Mouse (Mus musculus) layer of hippocampus, postnatal 25 days (tissue): ENCODE results near the gene Slit1. TPM values are rescaled to one million over a fixed set of nuclear protein-coding genes. Genes with fewer than 3 reads are reported as not detected.
A peak's percentile ranks its signal among the peaks of the same experiment; 100 is the strongest.

Experiments
- DNase-seq, 2 experiments: peaks; one replicate each; pipeline ENCODE4 v3.0.0; 2022; ENCODE audit warnings: mixed read lengths in 2 of 2, low spot score in 1 of 2; ENCODE audit errors: extremely low spot score in 1 of 2
- total RNA-seq, 2 experiments: library from RNA; stranded (reverse); gene quantifications; 2 replicates each; pipeline ENCODE4 v1.2.3; 2021

Slit1 gene
- total RNA-seq: 100 to 1,000 TPM; 180 to 224 TPM

- DNase-seq: peak; percentile 64 to 74
Observed at GRCm38 (mm10) chr19:41743396-41743795, at the start of gene Slit1. TSS of gene Slit1 (minus strand) at chr19:41743665.

DNA sequence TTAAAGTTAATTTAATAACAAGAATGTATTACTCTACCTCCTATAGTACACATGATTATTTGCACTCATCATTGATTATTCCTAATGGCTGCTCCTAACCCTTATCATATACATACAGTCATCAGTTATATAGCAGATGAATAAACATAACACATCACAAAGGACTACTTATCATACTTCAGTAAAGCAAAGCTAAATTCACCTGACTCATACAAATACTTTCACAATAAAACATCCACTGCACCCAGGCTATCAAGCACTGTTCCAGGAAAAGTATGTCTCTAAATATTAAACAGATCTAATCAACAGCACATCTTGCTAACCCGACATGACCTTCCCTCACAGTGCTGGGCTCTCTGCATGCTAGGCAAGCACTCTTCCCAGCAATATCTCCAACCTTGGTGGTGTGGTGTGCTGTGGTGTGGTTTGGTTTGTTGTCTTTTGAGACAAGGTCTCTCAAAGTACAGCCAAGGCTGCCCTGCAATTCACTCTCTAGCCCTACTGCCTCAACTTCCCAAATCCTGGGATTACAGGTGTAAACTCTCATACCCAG, 49.5 kb upstream of the Slit1 start:
- no peak for DNase-seq

GRCm38 (mm10) chr19:41791384-41791783, 47.9 kb upstream of the Slit1 start:
- no peak for DNase-seq

GRCm38 (mm10) chr19:41789110-41789961, 45.9 kb upstream of the Slit1 start:
- DNase-seq: no peak

DNA sequence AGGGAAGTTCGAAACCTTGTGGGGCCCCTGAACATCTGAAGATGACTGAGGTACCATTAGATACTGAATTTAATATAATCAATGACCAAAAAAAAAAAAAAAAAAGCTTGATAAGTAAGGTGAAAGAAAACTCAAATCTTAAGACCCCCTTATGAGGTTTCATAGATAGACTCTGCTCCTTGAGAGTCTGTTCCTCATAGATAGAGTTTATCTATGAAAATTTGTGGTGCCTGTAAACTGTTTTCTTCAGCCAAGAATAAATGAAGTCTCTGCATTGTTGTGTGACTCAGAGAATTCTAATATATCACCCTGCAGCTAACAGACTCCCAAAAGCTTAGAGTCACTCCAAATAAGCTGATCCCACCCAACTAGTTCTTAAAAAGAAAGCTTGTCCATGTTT, 43.4 kb upstream of the Slit1 start:
- DNase-seq: no peak

DNA sequence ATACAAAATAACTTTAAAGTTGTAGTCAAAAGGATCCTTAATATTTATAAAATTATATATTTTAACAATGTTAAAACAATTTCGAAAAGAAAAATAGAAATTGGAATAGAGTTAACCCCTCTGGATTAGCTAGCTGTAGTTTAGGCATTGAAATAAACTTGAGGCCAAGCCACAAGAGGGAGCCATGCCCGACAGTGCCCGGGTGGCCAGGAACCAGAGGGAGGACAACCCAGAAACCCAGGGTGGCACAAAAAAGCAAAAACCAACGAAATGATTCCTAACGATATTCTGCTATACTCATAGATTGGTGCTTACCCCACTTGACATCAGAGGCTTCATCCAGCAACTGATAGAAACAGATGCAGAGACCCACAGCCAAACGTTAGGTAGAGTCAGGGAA, 34.0 kb upstream of the Slit1 start:
- no peak for DNase-seq

DNA sequence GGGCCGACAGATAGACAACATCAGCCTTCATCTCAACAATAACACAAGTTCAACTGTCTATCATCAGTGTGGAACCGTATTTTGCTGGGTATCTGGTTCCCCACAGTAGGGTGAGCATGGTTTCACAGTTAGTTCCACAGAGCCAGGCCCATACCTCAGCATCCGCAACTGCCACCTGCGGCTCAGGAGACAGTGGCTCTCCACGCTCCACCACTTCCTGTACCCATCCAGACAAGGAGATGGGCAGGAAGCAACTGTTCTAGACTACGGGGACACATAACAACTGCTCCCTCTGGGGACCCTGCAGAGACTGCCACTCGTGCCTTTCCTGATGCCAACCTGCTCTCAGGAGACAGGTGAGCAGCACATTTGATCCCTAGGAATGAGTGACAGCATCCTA, 25.2 kb upstream of the Slit1 start:
- DNase-seq: no peak

DNA sequence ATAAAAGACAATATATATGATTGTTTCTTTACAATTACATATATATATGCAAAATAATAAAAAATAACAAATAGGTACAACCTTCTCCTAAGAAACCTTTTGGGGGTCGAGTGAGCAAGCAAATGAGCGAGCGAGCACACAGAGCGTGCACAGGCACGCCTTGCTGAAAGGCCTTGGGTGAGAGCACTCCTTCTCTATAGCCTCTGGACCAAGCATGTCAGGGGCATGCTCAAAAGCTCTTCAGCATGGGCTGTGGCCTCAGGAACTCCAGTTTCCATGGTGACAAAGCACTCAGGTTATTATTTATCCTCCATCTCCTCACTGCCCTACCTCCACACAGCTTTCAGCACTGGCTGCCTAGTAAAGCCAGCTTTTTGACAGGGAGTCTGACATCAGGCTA, 23.2 kb upstream of the Slit1 start:
- no peak for DNase-seq

- peak; percentile 90 to 99 for DNase-seq
Observed at GRCm38 (mm10) chr19:41763870-41764660, 20.6 kb upstream of the Slit1 start.

DNA sequence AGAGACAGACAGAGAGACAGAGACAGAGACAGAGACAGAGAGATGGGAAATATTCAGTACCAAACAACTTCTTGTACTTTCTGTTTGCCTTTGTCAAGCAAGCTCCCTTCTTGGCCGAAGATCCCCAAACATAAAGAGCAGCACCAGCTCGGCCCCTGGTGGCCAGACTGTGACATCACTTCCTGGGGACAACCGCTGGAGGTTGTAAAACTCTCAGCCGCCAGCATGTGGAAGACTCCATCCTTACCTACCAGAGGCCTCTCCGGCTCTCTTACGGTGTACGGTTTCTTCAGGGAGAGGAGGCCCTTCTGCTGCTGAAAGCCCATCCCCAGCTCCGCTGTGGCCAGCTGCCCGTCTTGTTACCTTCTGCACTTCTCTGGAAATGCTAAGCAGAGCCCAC, 18.1 kb upstream of the Slit1 start:
- no peak for DNase-seq

GRCm38 (mm10) chr19:41759765-41760164, 16.3 kb upstream of the Slit1 start:
- DNase-seq: no peak

GRCm38 (mm10) chr19:41759270-41759669, 15.8 kb upstream of the Slit1 start:
- DNase-seq: no peak

GRCm38 (mm10) chr19:41754760-41755159, 11.3 kb upstream of the Slit1 start:
- no peak for DNase-seq

- DNase-seq: no peak
Observed at GRCm38 (mm10) chr19:41751906-41752305, 8.4 kb upstream of the Slit1 start.

- DNase-seq: no peak
Observed at GRCm38 (mm10) chr19:41747436-41747835, 4.0 kb upstream of the Slit1 start.

DNA sequence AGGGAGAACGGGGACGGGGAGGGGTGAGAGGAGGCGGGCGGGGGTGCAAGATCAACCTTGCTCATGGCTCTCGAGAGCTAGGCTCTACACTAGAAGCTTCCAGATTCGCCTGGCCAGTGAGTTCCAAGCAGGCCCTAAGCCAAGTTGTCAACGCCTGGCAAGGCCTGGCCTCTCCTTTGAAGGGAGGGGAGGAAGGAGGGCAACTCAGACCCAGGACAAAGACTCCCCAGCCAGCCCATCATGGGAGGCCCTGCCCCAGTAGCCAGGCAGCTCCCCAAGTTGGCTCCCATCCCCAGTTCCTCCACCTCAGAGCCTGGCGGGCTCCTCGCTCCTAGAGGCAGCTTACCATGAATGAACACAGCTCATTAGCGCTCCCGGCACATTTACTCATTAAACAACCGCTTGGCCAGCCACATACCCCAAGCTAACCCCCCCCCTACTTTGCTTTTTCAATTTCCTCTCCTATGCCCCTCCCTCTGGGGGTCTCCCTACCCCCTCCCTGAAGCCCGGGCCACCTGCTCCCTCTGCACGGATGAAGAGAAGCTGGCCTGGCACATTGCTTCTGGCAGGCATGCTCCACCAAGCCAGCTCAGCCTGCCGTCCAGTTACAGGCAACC, 2.6 kb upstream of the Slit1 start:
- DNase-seq: peak in 1 of 2 experiments; percentile 48

DNA sequence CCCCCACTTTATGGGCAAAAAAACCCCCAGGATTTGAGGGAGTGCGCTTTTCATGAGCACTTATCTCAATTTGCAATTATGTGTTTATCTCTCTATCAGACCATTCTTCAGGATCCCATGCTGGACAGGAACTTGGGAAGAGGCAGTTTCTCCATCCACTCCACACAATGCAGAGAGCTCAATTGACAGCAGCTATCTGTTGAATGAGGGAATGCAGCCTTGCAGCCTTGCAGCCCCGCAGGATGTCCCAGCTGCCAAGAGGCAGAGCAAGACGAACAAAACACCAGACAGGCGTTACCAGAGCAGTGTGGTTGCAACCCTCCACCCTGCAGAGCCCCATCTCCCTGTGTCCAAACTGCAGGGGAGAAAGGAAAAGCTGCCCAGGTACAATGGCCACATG, 4.6 kb downstream of the Slit1 start:
- no peak for DNase-seq

GRCm38 (mm10) chr19:41738429-41738805, 5.0 kb downstream of the Slit1 start:
- no peak for DNase-seq

GRCm38 (mm10) chr19:41737657-41738428, 5.6 kb downstream of the Slit1 start:
- DNase-seq: peak; percentile 38 to 63

- peak in 1 of 2 experiments; percentile 35 for DNase-seq
Observed at GRCm38 (mm10) chr19:41734685-41735084, 8.8 kb downstream of the Slit1 start.
